Mouse (Mus musculus) spleen, embryonic (tissue): ENCODE measurements at regions not wholly inside any gene's neighbourhood (a gene's known extent, or its start where the extent isn't known, plus 50 kb on each side); places are given as distances from the start of the nearest gene placed in this dataset.

Source experiments
- CTCF ChIA-PET: fragments of 350-600 bp; sonication (Branson Sonifier 250); formaldehyde crosslinking; loops from one replicate; lab custom pipeline; 2022; lab: Charles Lee

GRCm38 (mm10) chr3:41366264-41366663 lies 189.3 kb upstream of the Jade1 start:
- CTCF ChIA-PET, result no interaction called here

- CTCF ChIA-PET, result no interaction called here
Observed at GRCm38 (mm10) chr3:41365145-41365830, 190.2 kb upstream of the Jade1 start.

GRCm38 (mm10) chr3:41363947-41364346 lies 191.6 kb upstream of the Jade1 start:
- CTCF ChIA-PET, result no interaction called here

- CTCF ChIA-PET, result no interaction called here
Observed at GRCm38 (mm10) chr3:41360231-41360630, 195.3 kb upstream of the Jade1 start.

GRCm38 (mm10) chr3:41359458-41359857 lies 196.1 kb upstream of the Jade1 start:
- CTCF ChIA-PET, result no interaction called here

- CTCF ChIA-PET, result no interaction called here
Observed at GRCm38 (mm10) chr3:41353021-41353420, 202.5 kb upstream of the Jade1 start.

GRCm38 (mm10) chr3:41351786-41352185 lies 203.7 kb upstream of the Jade1 start:
- CTCF ChIA-PET, result no interaction called here

- CTCF ChIA-PET, result no interaction called here
Observed at GRCm38 (mm10) chr3:41351091-41351685, 204.3 kb upstream of the Jade1 start.

- CTCF ChIA-PET, result interaction anchor here (1.8 kb wide), 1 partner anchor 250 kb away, joined by 7 read pairs; no protein-coding TSS in a partner anchor
Observed at GRCm38 (mm10) chr3:41350331-41350730, 205.2 kb upstream of the Jade1 start.

- CTCF ChIA-PET, result interaction anchor here (0.7 to 1.8 kb wide), 3 partner anchors 37 to 265 kb away, joined by 3 to 7 read pairs (median 6); no protein-coding TSS in a partner anchor
Observed at GRCm38 (mm10) chr3:41348795-41349194, 206.7 kb upstream of the Jade1 start.

GRCm38 (mm10) chr3:41346863-41347262 lies 208.7 kb upstream of the Jade1 start:
- CTCF ChIA-PET, result interaction anchor here (1.1 kb wide), 1 partner anchor 95 kb away, joined by 3 read pairs; no protein-coding TSS in a partner anchor

- CTCF ChIA-PET, result no interaction called here
Observed at GRCm38 (mm10) chr3:41343431-41343830, 212.1 kb upstream of the Jade1 start.

GRCm38 (mm10) chr3:41332481-41332880 lies 223.1 kb upstream of the Jade1 start:
- CTCF ChIA-PET, result no interaction called here

- CTCF ChIA-PET, result no interaction called here
Observed at GRCm38 (mm10) chr3:41330356-41330755, 225.2 kb upstream of the Jade1 start.

- CTCF ChIA-PET, result no interaction called here
Observed at GRCm38 (mm10) chr3:41328828-41329227, 226.7 kb upstream of the Jade1 start.

- CTCF ChIA-PET, result interaction anchor here (0.6 kb wide), 1 partner anchor 140 kb away, joined by 3 read pairs; no protein-coding TSS in a partner anchor
Observed at GRCm38 (mm10) chr3:41326211-41327104, 229.1 kb upstream of the Jade1 start.

- CTCF ChIA-PET, result no interaction called here
Observed at GRCm38 (mm10) chr3:41321808-41322207, 233.7 kb upstream of the Jade1 start.

- CTCF ChIA-PET, result no interaction called here
Observed at GRCm38 (mm10) chr3:41319214-41319856, 236.2 kb upstream of the Jade1 start.

GRCm38 (mm10) chr3:41318232-41319131 lies 235.6 kb upstream of the Pgrmc2 start:
- CTCF ChIA-PET, result no interaction called here

GRCm38 (mm10) chr3:41317170-41317569 lies 234.3 kb upstream of the Pgrmc2 start:
- CTCF ChIA-PET, result no interaction called here

- CTCF ChIA-PET, result no interaction called here
Observed at GRCm38 (mm10) chr3:41312492-41312891, 229.6 kb upstream of the Pgrmc2 start.
